Mouse (Mus musculus): ENCODE measurements around the gene Zfp691. TPM values are rescaled to one million over a fixed set of nuclear protein-coding genes. Genes with fewer than 3 reads are reported as not detected.

Gene Zfp691
- polyA plus RNA-seq, 1 experiment from 2014 or later, result 2.1 TPM

GRCm38 (mm10) chr4:119178331-119178730 lies 4.3 kb upstream of the Zfp691 start:
- no peak for TF ChIP-seq CTCF (IDR thresholded peaks at IDR 0.05; ENCODE audit: low read depth)
- TF ChIP-seq EP300 (IDR thresholded peaks at IDR 0.05; ENCODE audit: low read depth), result no peak
- Histone ChIP-seq H3K9me3 (ENCODE audit: low read length) (no peaks in the 10 kb centered on the region), H3K36me3 (replicated peaks; ENCODE audit: insufficient read depth, low read length) (peaks cover 49% of the 10 kb centered on the region), H3K27ac (ENCODE audit: low read depth) (no peak overlapping the region), H3K9ac (replicated peaks) (no peak overlapping the region), H3K4me1 (ENCODE audit: insufficient read depth) (peaks cover 18% of the 10 kb centered on the region), H3K4me3 (ENCODE audit: low read depth, low read length) (no peak overlapping the region), H3K4me2 (ENCODE audit: low read depth, low read length) (no peak overlapping the region), H3K27me3 (ENCODE audit: insufficient read depth, low read length) (no peaks in the 10 kb centered on the region)
- DNase-seq (no peak), ATAC-seq (no peak)
- WGBS (ENCODE audit: insufficient replicate concordance), result 52% methylated on average over 18 of the region's 18 CpGs

DNA sequence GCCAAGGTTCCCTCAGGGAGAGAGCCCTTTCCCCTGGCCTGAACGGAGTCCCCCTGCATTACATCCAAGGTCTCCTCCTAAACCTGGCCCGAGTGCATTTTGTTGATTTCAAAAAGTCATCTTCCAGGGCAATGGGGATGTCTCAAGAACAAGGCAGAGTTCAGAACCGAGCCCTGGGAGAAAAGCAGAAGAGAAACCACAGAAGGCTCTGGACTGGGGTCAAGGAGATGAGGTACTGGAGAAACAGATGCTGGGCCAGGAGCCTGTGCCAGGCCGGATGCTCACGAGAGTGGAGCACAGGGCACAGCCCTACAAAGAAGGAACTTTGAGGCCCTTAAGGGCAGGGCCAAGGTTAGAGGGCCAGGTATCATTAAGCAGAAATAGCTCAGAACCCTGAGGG lies 3.7 kb upstream of the Zfp691 start:
- TF ChIP-seq EP300 (IDR thresholded peaks at IDR 0.05; ENCODE audit: low read depth) (no peak), CTCF (IDR thresholded peaks at IDR 0.05; ENCODE audit: low read depth) (no peak)
- WGBS (ENCODE audit: insufficient replicate concordance), result 64% methylated on average over 5 of the region's 5 CpGs
- ATAC-seq (no peak), DNase-seq (no peak)
- H3K9ac ChIP-seq (replicated peaks), result no peak overlapping the region
- H3K4me2 ChIP-seq (ENCODE audit: low read depth, low read length), result no peak overlapping the region
- no peak overlapping the region for H3K27ac ChIP-seq (ENCODE audit: low read depth)
- peaks cover 24% of the 10 kb centered on the region for H3K4me1 ChIP-seq (ENCODE audit: insufficient read depth)
- no peaks in the 10 kb centered on the region for H3K27me3 ChIP-seq (ENCODE audit: insufficient read depth, low read length)
- H3K36me3 ChIP-seq (replicated peaks; ENCODE audit: insufficient read depth, low read length), result peaks cover 46% of the 10 kb centered on the region
- no peaks in the 10 kb centered on the region for H3K9me3 ChIP-seq (ENCODE audit: low read length)
- no peak overlapping the region for H3K4me3 ChIP-seq (ENCODE audit: low read depth, low read length)

DNA sequence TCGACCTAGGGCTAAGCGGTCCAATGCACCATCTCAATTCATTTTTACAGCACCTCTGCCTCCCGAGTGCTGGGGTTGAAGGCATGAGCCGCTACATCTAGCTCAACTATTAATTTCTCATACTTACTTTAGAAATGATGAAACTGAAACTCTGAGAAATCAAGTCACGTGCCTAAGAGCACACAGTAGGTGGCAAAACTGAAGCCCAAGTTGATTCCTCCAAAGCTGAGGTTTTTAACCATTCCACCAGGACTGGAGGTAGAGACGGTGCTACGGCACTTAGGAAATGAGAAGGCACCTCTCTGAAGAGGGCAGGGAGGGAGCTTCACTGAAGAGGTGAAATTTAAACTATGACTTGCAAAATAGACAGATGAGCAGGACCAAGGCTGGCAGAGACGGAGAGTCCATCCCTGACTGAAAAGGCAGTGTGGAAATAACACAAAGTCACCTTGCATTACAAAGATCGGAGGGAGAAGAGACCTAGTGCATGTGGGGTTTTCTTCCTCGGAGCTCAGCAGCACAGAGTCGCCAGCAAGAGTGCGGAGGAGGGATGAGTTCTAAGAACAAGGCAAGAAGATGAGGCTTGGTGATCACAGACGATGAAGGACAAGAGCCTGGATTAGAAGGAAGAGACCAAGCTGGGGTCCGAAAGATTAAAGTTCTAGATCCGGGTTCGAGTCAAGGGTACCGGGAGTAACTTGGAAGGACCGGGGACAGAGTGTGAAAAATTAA lies 910 bp downstream of the Zfp691 start:
- TF ChIP-seq CTCF (IDR thresholded peaks at IDR 0.05; ENCODE audit: low read depth), result no peak
- no peak for TF ChIP-seq EP300 (IDR thresholded peaks at IDR 0.05; ENCODE audit: low read depth)
- peak overlapping the region; percentile 75 for H3K9ac ChIP-seq (replicated peaks)
- H3K27ac ChIP-seq (ENCODE audit: low read depth), result peak overlapping the region; percentile 41
- ATAC-seq (no peak), DNase-seq (no peak)
- peak overlapping the region; percentile 96 for H3K4me2 ChIP-seq (ENCODE audit: low read depth, low read length)
- H3K4me1 ChIP-seq (ENCODE audit: insufficient read depth), result peaks cover 13% of the 10 kb centered on the region
- H3K9me3 ChIP-seq (ENCODE audit: low read length), result no peaks in the 10 kb centered on the region
- H3K4me3 ChIP-seq (ENCODE audit: low read depth, low read length), result peak overlapping the region; percentile 85
- 28% methylated on average over 18 of the region's 18 CpGs for WGBS (ENCODE audit: insufficient replicate concordance)
- H3K36me3 ChIP-seq (replicated peaks; ENCODE audit: insufficient read depth, low read length), result peaks cover 18% of the 10 kb centered on the region
- H3K27me3 ChIP-seq (ENCODE audit: insufficient read depth, low read length), result no peaks in the 10 kb centered on the region

- Histone ChIP-seq H3K4me1 (ENCODE audit: insufficient read depth) (peaks cover under 1% of the 10 kb centered on the region), H3K27ac (ENCODE audit: low read depth) (no peak overlapping the region), H3K9me3 (ENCODE audit: low read length) (no peaks in the 10 kb centered on the region), H3K27me3 (ENCODE audit: insufficient read depth, low read length) (no peaks in the 10 kb centered on the region), H3K4me3 (ENCODE audit: low read depth, low read length) (no peak overlapping the region), H3K36me3 (replicated peaks; ENCODE audit: insufficient read depth, low read length) (peaks cover 10% of the 10 kb centered on the region; the same call in 1 of the 2 replicates), H3K9ac (replicated peaks) (no peak overlapping the region), H3K4me2 (ENCODE audit: low read depth, low read length) (no peak overlapping the region)
- peak; percentile 50 for ATAC-seq
- DNase-seq, result peak; percentile 89
- WGBS (ENCODE audit: insufficient replicate concordance), result 3% methylated on average over 4 of the region's 4 CpGs
- TF ChIP-seq EP300 (IDR thresholded peaks at IDR 0.05; ENCODE audit: low read depth) (no peak), CTCF (IDR thresholded peaks at IDR 0.05; ENCODE audit: low read depth) (peak; percentile 97)
Observed at GRCm38 (mm10) chr4:119167663-119168062, 6.3 kb downstream of the Zfp691 start.

- 0 out of 2 replicates have a peak, but pooled peaks have one; percentile 5 for TF ChIP-seq CTCF (IDR thresholded peaks at IDR 0.05; ENCODE audit: low read depth)
- TF ChIP-seq EP300 (IDR thresholded peaks at IDR 0.05; ENCODE audit: low read depth), result no peak
Observed at GRCm38 (mm10) chr4:119167068-119167467, 6.9 kb downstream of the Zfp691 start.

GRCm38 (mm10) chr4:119165916-119166315 lies 8.1 kb downstream of the Zfp691 start:
- DNase-seq (no peak), ATAC-seq (no peak)
- Histone ChIP-seq H3K4me1 (ENCODE audit: insufficient read depth) (no peaks in the 10 kb centered on the region), H3K9ac (replicated peaks) (no peak overlapping the region), H3K27me3 (ENCODE audit: insufficient read depth, low read length) (no peaks in the 10 kb centered on the region), H3K4me2 (ENCODE audit: low read depth, low read length) (no peak overlapping the region), H3K9me3 (ENCODE audit: low read length) (no peaks in the 10 kb centered on the region), H3K27ac (ENCODE audit: low read depth) (no peak overlapping the region), H3K36me3 (replicated peaks; ENCODE audit: insufficient read depth, low read length) (peaks cover 10% of the 10 kb centered on the region; the same call in 1 of the 2 replicates), H3K4me3 (ENCODE audit: low read depth, low read length) (no peak overlapping the region)
- TF ChIP-seq CTCF (IDR thresholded peaks at IDR 0.05; ENCODE audit: low read depth) (no peak), EP300 (IDR thresholded peaks at IDR 0.05; ENCODE audit: low read depth) (peak; percentile 17; the same call in 1 of the 2 replicates)
- WGBS (ENCODE audit: insufficient replicate concordance), result 48% methylated on average over 7 of the region's 7 CpGs

More at GRCm38 (mm10) chr4:119167068-119167467, 6.9 kb downstream of the Zfp691 start:
- Histone ChIP-seq H3K9ac (replicated peaks) (no peak overlapping the region), H3K4me2 (ENCODE audit: low read depth, low read length) (no peak overlapping the region), H3K4me3 (ENCODE audit: low read depth, low read length) (no peak overlapping the region), H3K27ac (ENCODE audit: low read depth) (no peak overlapping the region), H3K27me3 (ENCODE audit: insufficient read depth, low read length) (no peaks in the 10 kb centered on the region), H3K4me1 (ENCODE audit: insufficient read depth) (no peaks in the 10 kb centered on the region), H3K9me3 (ENCODE audit: low read length) (no peaks in the 10 kb centered on the region), H3K36me3 (replicated peaks; ENCODE audit: insufficient read depth, low read length) (peaks cover 10% of the 10 kb centered on the region; the same call in 1 of the 2 replicates)
- DNase-seq, result no peak
- 79% methylated on average over 4 of the region's 4 CpGs for WGBS (ENCODE audit: insufficient replicate concordance)
- no peak for ATAC-seq

All from liver, postnatal 0 days (tissue).